Mouse (Mus musculus) heart, postnatal 10 days (tissue): ENCODE data around the gene Adam15. TPM values are rescaled to one million over a fixed set of nuclear protein-coding genes. Genes with fewer than 3 reads are reported as not detected.
A peak's percentile ranks its signal among the peaks of the same experiment; 100 is the strongest.

Source experiments
- DNase-seq, 2 experiments: peaks; one replicate each; pipeline ENCODE4 v3.0.0; 2021
- intact Hi-C: fragments of 180-260 bp; cut with DNase I; formaldehyde crosslinking; loops from one replicate; pipeline ENCODE4 v1.15.1; 2025
- total RNA-seq, 2 experiments: library from RNA; stranded (reverse); gene quantifications; 2 replicates each; pipeline ENCODE4 v1.2.3; 2021

The Adam15 gene
- total RNA-seq, 2 experiments from 2014 or later, result 101 to 118 TPM

- intact Hi-C loops, result loop anchor here (10.0 kb wide), 1 partner anchor 201 kb away; the partner anchor contains the start of genes Fdps and Gm43738
- no peak for DNase-seq
Measured at GRCm38 (mm10) chr3:89305551-89306325, 44.1 kb downstream of the Adam15 start.

GRCm38 (mm10) chr3:89305105-89305504 is 44.7 kb downstream of the Adam15 start:
- intact Hi-C loops, result loop anchor here (10.0 kb wide), 1 partner anchor 200 kb away; the partner anchor contains the start of genes Fdps and Gm43738
- no peak for DNase-seq

- intact Hi-C loops, result loop anchor here (10.0 kb wide), 1 partner anchor 200 kb away; the partner anchor contains the start of genes Fdps and Gm43738
- no peak for DNase-seq
Measured at GRCm38 (mm10) chr3:89304440-89304839, 45.4 kb downstream of the Adam15 start.

- intact Hi-C loops, result loop anchor here (10.0 kb wide), 1 partner anchor 196 kb away; the partner anchor contains the start of genes Fdps and Gm43738
- no peak for DNase-seq
Measured at GRCm38 (mm10) chr3:89300514-89300913, 49.3 kb downstream of the Adam15 start.

GRCm38 (mm10) chr3:89300071-89300470 is 49.7 kb downstream of the Adam15 start:
- no peak for DNase-seq
- intact Hi-C loops, result loop anchor here (10.0 kb wide), 1 partner anchor 195 kb away; the partner anchor contains the start of genes Fdps and Gm43738

GRCm38 (mm10) chr3:89299499-89299898 is 50.3 kb downstream of the Adam15 start:
- intact Hi-C loops, result no loop called here
- peak in 1 of 2 experiments; percentile 48 for DNase-seq

- no peak for DNase-seq
- intact Hi-C loops, result no loop called here
Measured at GRCm38 (mm10) chr3:89298908-89299307, 50.9 kb downstream of the Adam15 start.

- no peak for DNase-seq
- intact Hi-C loops, result no loop called here
Measured at GRCm38 (mm10) chr3:89296761-89297396, 52.9 kb downstream of the Adam15 start.

- intact Hi-C loops, result no loop called here
- DNase-seq, result no peak
Measured at GRCm38 (mm10) chr3:89295685-89296230, 54.0 kb downstream of the Adam15 start.

- DNase-seq, result no peak
- intact Hi-C loops, result no loop called here
Measured at GRCm38 (mm10) chr3:89294195-89294594, 55.6 kb downstream of the Adam15 start.

- intact Hi-C loops, result no loop called here
- no peak for DNase-seq
Measured at GRCm38 (mm10) chr3:89293247-89293918, 56.4 kb downstream of the Adam15 start.

- intact Hi-C loops, result no loop called here
- DNase-seq, result no peak
Measured at GRCm38 (mm10) chr3:89292303-89292702, 57.5 kb downstream of the Adam15 start.

- intact Hi-C loops, result no loop called here
- no peak for DNase-seq
Measured at GRCm38 (mm10) chr3:89291874-89292273, 57.9 kb downstream of the Adam15 start.

Other genes with a start within 250 kb of the Adam15 start
- not detected for gene Gm43738, start 248.9 kb downstream of the Adam15 start, total RNA-seq
- 10 to 100 TPM; 26.2 to 28.3 TPM for gene Fdps, start 248.0 kb downstream of the Adam15 start, total RNA-seq
- not detected for gene Pklr, start 213.9 kb downstream of the Adam15 start, total RNA-seq
- under 1 TPM; 0.19 to 0.60 TPM for gene Hcn3, start 189.8 kb downstream of the Adam15 start, total RNA-seq
- gene Clk2, start 185.2 kb downstream of the Adam15 start, total RNA-seq, result 10 to 100 TPM; 26.6 to 26.7 TPM
- gene Scamp3, start 172.5 kb downstream of the Adam15 start, total RNA-seq, result 10 to 100 TPM; 49.4 to 49.6 TPM
- 1 to 10 TPM; 7.9 to 8.3 TPM for gene Fam189b, start 166.9 kb downstream of the Adam15 start, total RNA-seq
- gene Gba, start 147.1 kb downstream of the Adam15 start, total RNA-seq, result 10 to 100 TPM; 24.2 to 24.7 TPM
- gene Thbs3, start 134.8 kb downstream of the Adam15 start, total RNA-seq, result 10 to 100 TPM; 20.4 to 21.8 TPM
- gene Mtx1, start 122.9 kb downstream of the Adam15 start, total RNA-seq, result 10 to 100 TPM; 73.7 to 77.2 TPM
- under 1 TPM; 0.20 to 0.34 TPM for gene Muc1, start 120.9 kb downstream of the Adam15 start, total RNA-seq
- gene Krtcap2, start 104.0 kb downstream of the Adam15 start, total RNA-seq, result 10 to 100 TPM; 84.4 to 88.0 TPM
- 1 to 10 TPM in 1 of 2 experiments, under 1 TPM in 1; 0.77 to 1.1 TPM for gene Trim46, start 103.7 kb downstream of the Adam15 start, total RNA-seq
- gene Dpm3, start 90.6 kb downstream of the Adam15 start, total RNA-seq, result 10 to 100 TPM; 60.2 to 64.2 TPM
- gene Slc50a1, start 79.4 kb downstream of the Adam15 start, total RNA-seq, result 10 to 100 TPM; 29.3 to 31.3 TPM
- 10 to 100 TPM; 48.8 to 57.5 TPM for gene Efna1, start 68.9 kb downstream of the Adam15 start, total RNA-seq
- gene Efna3, start 27.0 kb downstream of the Adam15 start, total RNA-seq, result under 1 TPM in 1 of 2 experiments, not detected in 1; 0.17 TPM
- 1 to 10 TPM; 1.9 to 2.2 TPM for gene Efna4, start 12.0 kb downstream of the Adam15 start, total RNA-seq
- under 1 TPM in 1 of 2 experiments, not detected in 1; 0.26 TPM for gene Dcst2, start 12.0 kb upstream of the Adam15 start, total RNA-seq
- under 1 TPM; 0.43 to 0.57 TPM for gene Dcst1, start 15.3 kb upstream of the Adam15 start, total RNA-seq
- 10 to 100 TPM; 20.2 to 25.6 TPM for gene Zbtb7b, start 44.8 kb upstream of the Adam15 start, total RNA-seq
- gene Lenep, start 52.8 kb upstream of the Adam15 start, total RNA-seq, result under 1 TPM in 1 of 2 experiments, not detected in 1; 0.64 TPM
- 10 to 100 TPM; 44.4 TPM for gene Flad1, start 61.9 kb upstream of the Adam15 start, total RNA-seq
- gene Cks1b, start 68.4 kb upstream of the Adam15 start, total RNA-seq, result 10 to 100 TPM; 26.6 to 26.9 TPM
- gene Shc1, start 68.4 kb upstream of the Adam15 start, total RNA-seq, result 10 to 100 TPM; 59.1 to 62.1 TPM
- 10 to 100 TPM; 16.8 to 22.3 TPM for gene Pygo2, start 80.2 kb upstream of the Adam15 start, total RNA-seq
- 10 to 100 TPM; 66.5 to 66.8 TPM for gene Pbxip1, start 86.7 kb upstream of the Adam15 start, total RNA-seq
- 10 to 100 TPM in 1 of 2 experiments, 1 to 10 TPM in 1; 8.9 to 12.1 TPM for gene Pmvk, start 104.5 kb upstream of the Adam15 start, total RNA-seq
- 1 to 10 TPM; 7.4 to 8.8 TPM for gene Kcnn3, start 170.2 kb upstream of the Adam15 start, total RNA-seq